Mouse (Mus musculus): ENCODE data around the gene Rgl3. TPM values are rescaled to one million over a fixed set of nuclear protein-coding genes. Genes with fewer than 3 reads are reported as not detected.

Rgl3 gene
- polyA plus RNA-seq (2014; fragmentation: Illumina TruSeq; extraction: RNeasy Lipid Tissue Mini Kit (QIAGEN cat#74804); ENCODE audit: low replicate concordance) = not detected

DNA sequence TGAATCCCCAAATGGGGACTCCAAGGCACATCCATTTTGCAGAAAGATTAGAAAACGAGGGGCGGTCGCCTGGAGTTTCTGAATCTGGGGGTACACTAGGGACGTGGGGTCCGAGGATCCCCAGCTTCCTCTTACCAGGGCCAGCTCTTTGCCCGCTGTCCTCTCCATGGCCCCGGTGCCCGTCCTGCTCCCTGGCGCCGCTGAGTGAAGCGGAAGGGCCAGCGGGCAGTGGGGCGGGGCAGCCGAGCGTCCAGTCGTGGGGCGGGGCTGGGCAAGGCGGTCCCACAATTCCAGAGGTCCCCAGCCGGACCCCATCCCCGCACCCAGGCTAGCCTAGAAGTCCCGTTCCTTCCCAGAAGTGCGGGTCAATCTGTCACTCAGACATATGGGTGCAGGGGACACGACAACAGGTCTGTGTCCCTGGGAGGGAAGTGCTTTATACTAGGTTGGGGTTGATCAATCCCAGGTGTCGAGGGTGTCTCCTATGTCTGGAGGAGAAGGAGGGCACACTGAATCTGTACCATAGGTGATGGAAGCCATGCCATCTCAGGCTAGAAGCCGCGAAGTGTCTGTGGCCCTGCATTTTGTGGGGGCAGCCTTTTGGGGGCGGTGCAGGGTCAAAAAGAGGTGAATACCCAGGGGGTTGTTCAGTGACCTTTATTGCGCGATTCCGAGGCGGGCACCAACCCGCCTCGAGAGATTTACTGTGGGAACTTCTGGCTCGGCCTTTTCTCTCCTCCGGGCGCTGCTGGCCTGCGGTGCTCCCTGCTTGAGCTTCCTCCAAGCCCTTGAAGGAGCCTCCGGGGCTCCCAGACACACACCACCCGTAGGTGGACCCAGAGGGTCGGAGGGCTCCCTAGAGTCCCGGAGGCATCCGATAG is at the start of gene Rgl3:
TSS of gene Rgl3 (minus strand) at position 217 of the 881 bp plus-strand sequence.

DNA sequence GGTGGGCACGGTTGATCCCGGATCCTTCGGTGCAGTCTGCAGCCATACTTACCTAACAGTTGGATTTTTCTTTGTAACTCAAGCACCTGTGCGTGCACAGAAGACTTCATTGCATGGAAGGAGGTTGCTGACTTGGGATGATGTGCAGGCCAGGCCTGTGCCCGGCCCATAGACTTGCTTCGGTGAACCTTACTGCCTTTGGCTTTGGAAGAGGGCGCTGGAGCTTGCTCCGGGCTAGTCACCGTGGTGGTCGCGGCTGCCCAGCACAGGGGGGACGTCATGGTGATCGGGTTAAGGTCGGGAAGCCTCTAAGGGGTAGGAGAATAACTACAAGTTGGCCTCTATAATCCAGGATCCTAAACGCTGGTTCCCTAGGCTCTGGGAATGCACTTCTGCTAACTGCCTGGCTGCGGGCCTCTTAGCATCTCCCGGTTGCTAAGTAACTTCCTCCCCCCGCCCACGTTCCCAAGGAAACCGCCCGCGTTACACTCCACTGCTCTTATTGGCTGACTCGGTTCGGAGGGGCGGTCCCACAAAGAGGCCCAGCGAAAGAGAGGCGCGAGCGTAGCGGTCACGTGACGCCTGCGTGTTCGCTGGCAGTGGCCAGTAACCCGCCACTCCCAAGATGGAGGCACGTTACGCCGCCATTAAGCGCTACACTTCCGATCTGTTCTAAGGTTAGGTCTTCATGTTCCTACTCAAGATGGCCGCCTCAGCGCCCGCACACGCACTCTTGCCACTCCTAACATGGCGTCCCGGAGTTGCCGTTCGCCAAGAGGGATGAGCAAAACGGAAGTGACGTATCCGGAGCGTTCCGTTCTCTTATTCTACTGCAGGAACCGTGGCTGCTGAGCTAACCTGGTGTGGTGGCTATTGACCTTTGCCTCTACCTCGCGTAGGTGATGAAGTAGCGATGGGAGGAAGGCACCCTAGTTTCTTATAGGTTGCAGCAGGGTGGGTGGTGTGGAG is 13.2 kb upstream of the Rgl3 start, which contains the start of the genes Ccdc151 and Prkcsh:
TSS of gene Ccdc151 (minus strand) at position 441 of the 969 bp plus-strand sequence.
TSS of gene Prkcsh (plus strand) at position 613 of the 969 bp plus-strand sequence.

GRCm38 (mm10) chr9:21963417-21963816 is 25.8 kb downstream of the Rgl3 start, which contains the start of gene Epor:
Gene Epor, minus strand, starts transcription at chr9:21963506.

GRCm38 (mm10) chr9:21955570-21956281 is 33.5 kb downstream of the Rgl3 start, which contains the start of gene Swsap1:
Gene Swsap1, plus strand, starts transcription at chr9:21955755.

GRCm38 (mm10) chr9:21936692-21937570 is 52.3 kb downstream of the Rgl3 start, which contains the start of gene Plppr2:
Gene Plppr2, plus strand, starts transcription at chr9:21937033.

GRCm38 (mm10) chr9:21927208-21927753 is 62.0 kb downstream of the Rgl3 start, which contains the start of the genes Ccdc159 and Tmem205:
Gene Ccdc159, plus strand, starts transcription at chr9:21927471.
Gene Tmem205, minus strand, starts transcription at chr9:21927556.

Other genes with a start within 250 kb of the Rgl3 start
- gene Spc24, start 229.1 kb downstream of the Rgl3 start, polyA plus RNA-seq (2014; fragmentation: Illumina TruSeq; extraction: RNeasy Lipid Tissue Mini Kit (QIAGEN cat#74804); ENCODE audit: low replicate concordance) = 7.9 TPM
- 2.1 TPM for gene Kank2, start 190.7 kb downstream of the Rgl3 start, polyA plus RNA-seq (2014; fragmentation: Illumina TruSeq; extraction: RNeasy Lipid Tissue Mini Kit (QIAGEN cat#74804); ENCODE audit: low replicate concordance)
- not detected for gene Angptl8, start 153.9 kb downstream of the Rgl3 start, polyA plus RNA-seq (2014; fragmentation: Illumina TruSeq; extraction: RNeasy Lipid Tissue Mini Kit (QIAGEN cat#74804); ENCODE audit: low replicate concordance)
- 2.5 TPM for gene Dock6, start 136.8 kb downstream of the Rgl3 start, polyA plus RNA-seq (2014; fragmentation: Illumina TruSeq; extraction: RNeasy Lipid Tissue Mini Kit (QIAGEN cat#74804); ENCODE audit: low replicate concordance)
- gene Rab3d, start 71.3 kb downstream of the Rgl3 start, polyA plus RNA-seq (2014; fragmentation: Illumina TruSeq; extraction: RNeasy Lipid Tissue Mini Kit (QIAGEN cat#74804); ENCODE audit: low replicate concordance) = 2.6 TPM
- not detected for gene Ccdc159, start 62.0 kb downstream of the Rgl3 start, polyA plus RNA-seq (2014; fragmentation: Illumina TruSeq; extraction: RNeasy Lipid Tissue Mini Kit (QIAGEN cat#74804); ENCODE audit: low replicate concordance)
- 0.67 TPM for gene Tmem205, start 61.9 kb downstream of the Rgl3 start, polyA plus RNA-seq (2014; fragmentation: Illumina TruSeq; extraction: RNeasy Lipid Tissue Mini Kit (QIAGEN cat#74804); ENCODE audit: low replicate concordance)
- gene Plppr2, start 52.4 kb downstream of the Rgl3 start, polyA plus RNA-seq (2014; fragmentation: Illumina TruSeq; extraction: RNeasy Lipid Tissue Mini Kit (QIAGEN cat#74804); ENCODE audit: low replicate concordance) = 0.15 TPM
- 2.8 TPM for gene Swsap1, start 33.7 kb downstream of the Rgl3 start, polyA plus RNA-seq (2014; fragmentation: Illumina TruSeq; extraction: RNeasy Lipid Tissue Mini Kit (QIAGEN cat#74804); ENCODE audit: low replicate concordance)
- not detected for gene Epor, start 25.9 kb downstream of the Rgl3 start, polyA plus RNA-seq (2014; fragmentation: Illumina TruSeq; extraction: RNeasy Lipid Tissue Mini Kit (QIAGEN cat#74804); ENCODE audit: low replicate concordance)
- gene Ccdc151, start 13.2 kb upstream of the Rgl3 start, polyA plus RNA-seq (2014; fragmentation: Illumina TruSeq; extraction: RNeasy Lipid Tissue Mini Kit (QIAGEN cat#74804); ENCODE audit: low replicate concordance) = not detected
- gene Prkcsh, start 13.4 kb upstream of the Rgl3 start, polyA plus RNA-seq (2014; fragmentation: Illumina TruSeq; extraction: RNeasy Lipid Tissue Mini Kit (QIAGEN cat#74804); ENCODE audit: low replicate concordance) = 4.0 TPM
- 0.37 TPM for gene Elavl3, start 62.6 kb upstream of the Rgl3 start, polyA plus RNA-seq (2014; fragmentation: Illumina TruSeq; extraction: RNeasy Lipid Tissue Mini Kit (QIAGEN cat#74804); ENCODE audit: low replicate concordance)
- not detected for gene Gm49318, start 81.8 kb upstream of the Rgl3 start, polyA plus RNA-seq (2014; fragmentation: Illumina TruSeq; extraction: RNeasy Lipid Tissue Mini Kit (QIAGEN cat#74804); ENCODE audit: low replicate concordance)
- gene Zfp653, start 81.9 kb upstream of the Rgl3 start, polyA plus RNA-seq (2014; fragmentation: Illumina TruSeq; extraction: RNeasy Lipid Tissue Mini Kit (QIAGEN cat#74804); ENCODE audit: low replicate concordance) = not detected
- gene Ecsit, start 96.0 kb upstream of the Rgl3 start, polyA plus RNA-seq (2014; fragmentation: Illumina TruSeq; extraction: RNeasy Lipid Tissue Mini Kit (QIAGEN cat#74804); ENCODE audit: low replicate concordance) = 2.3 TPM
- 48.9 TPM for gene Cnn1, start 109.8 kb upstream of the Rgl3 start, polyA plus RNA-seq (2014; fragmentation: Illumina TruSeq; extraction: RNeasy Lipid Tissue Mini Kit (QIAGEN cat#74804); ENCODE audit: low replicate concordance)
- gene Elof1, start 127.7 kb upstream of the Rgl3 start, polyA plus RNA-seq (2014; fragmentation: Illumina TruSeq; extraction: RNeasy Lipid Tissue Mini Kit (QIAGEN cat#74804); ENCODE audit: low replicate concordance) = 0.97 TPM
- gene Acp5, start 146.3 kb upstream of the Rgl3 start, polyA plus RNA-seq (2014; fragmentation: Illumina TruSeq; extraction: RNeasy Lipid Tissue Mini Kit (QIAGEN cat#74804); ENCODE audit: low replicate concordance) = 5.3 TPM
- not detected for gene Pigyl, start 167.4 kb upstream of the Rgl3 start, polyA plus RNA-seq (2014; fragmentation: Illumina TruSeq; extraction: RNeasy Lipid Tissue Mini Kit (QIAGEN cat#74804); ENCODE audit: low replicate concordance)
- 0.19 TPM for gene Zfp872, start 198.6 kb upstream of the Rgl3 start, polyA plus RNA-seq (2014; fragmentation: Illumina TruSeq; extraction: RNeasy Lipid Tissue Mini Kit (QIAGEN cat#74804); ENCODE audit: low replicate concordance)
- 74.5 TPM for gene Zfp809, start 236.3 kb upstream of the Rgl3 start, polyA plus RNA-seq (2014; fragmentation: Illumina TruSeq; extraction: RNeasy Lipid Tissue Mini Kit (QIAGEN cat#74804); ENCODE audit: low replicate concordance)